Mouse (Mus musculus): Measurements from ENCODE around the gene Retreg1. TPM values are rescaled to one million over a fixed set of nuclear protein-coding genes. Genes with fewer than 3 reads are reported as not detected.
A peak's percentile ranks its signal among the peaks of the same experiment; 100 is the strongest.

Retreg1 gene
- polyA plus RNA-seq, 1 experiment = 32.8 TPM

- no peak overlapping the region for H3K4me3 ChIP-seq
- H3ac ChIP-seq (ENCODE audit: control insufficient read depth, insufficient read length) = no peak overlapping the region
- no peak for TF ChIP-seq REST (IDR thresholded peaks at IDR 0.05; ENCODE audit: insufficient read depth, insufficient read length)
- TF ChIP-seq USF1 (IDR thresholded peaks at IDR 0.05; ENCODE audit: low read depth) = no peak
- TF ChIP-seq MAX (IDR thresholded peaks at IDR 0.05; ENCODE audit: low read depth) = no peak
- no peak for TF ChIP-seq POLR2AphosphoS2 (IDR thresholded peaks at IDR 0.05; ENCODE audit: insufficient read length, low read depth)
- no peak for TF ChIP-seq TCF12 (IDR thresholded peaks at IDR 0.05; ENCODE audit: insufficient read depth, poor library complexity, severe bottlenecking)
- no peak for TF ChIP-seq TCF3 (IDR thresholded peaks at IDR 0.05; ENCODE audit: insufficient read length, low read depth)
- no peak for TF ChIP-seq E2F4 (IDR thresholded peaks at IDR 0.05; ENCODE audit: insufficient read depth)
- TF ChIP-seq CEBPB (IDR thresholded peaks at IDR 0.05; ENCODE audit: insufficient read depth, poor library complexity, severe bottlenecking) = no peak
- no peak for TF ChIP-seq SRF (IDR thresholded peaks at IDR 0.05; ENCODE audit: control insufficient read depth, insufficient read length, low read depth)
- no peak for TF ChIP-seq POLR2A (IDR thresholded peaks at IDR 0.05; ENCODE audit: insufficient read length, low read depth)
- TF ChIP-seq MYOG (IDR thresholded peaks at IDR 0.05; ENCODE audit: control insufficient read depth in 1 of 3, insufficient read depth in 1 of 3, insufficient read length in 2 of 3, low read depth in 2 of 3) = peak in 2 of 3 experiments; percentile 31 to 35
- peak in 1 of 3 experiments; percentile 30 for TF ChIP-seq MYOD1 (IDR thresholded peaks at IDR 0.05; ENCODE audit: control insufficient read depth in 1 of 3, insufficient read length in 2 of 3, low read depth in 2 of 3)
- H3K79me2 ChIP-seq (ENCODE audit: control insufficient read depth, insufficient read depth) = peaks cover 60% of the 10 kb centered on the region
- no peak overlapping the region for H3K4me2 ChIP-seq (ENCODE audit: low read depth)
- H3K36me3 ChIP-seq (ENCODE audit: control insufficient read depth, insufficient read depth) = no peaks in the 10 kb centered on the region
- no peaks in the 10 kb centered on the region for H3K27me3 ChIP-seq (ENCODE audit: control insufficient read depth, insufficient read depth, insufficient read length)
These were observed 105.6 kb downstream of the Retreg1 start for GRCm38 (mm10) chr15:25948257-25949223.

GRCm38 (mm10) chr15:25949696-25950095 is 106.7 kb downstream of the Retreg1 start:
- Histone ChIP-seq H3ac (ENCODE audit: control insufficient read depth, insufficient read length) (no peak overlapping the region), H3K36me3 (ENCODE audit: control insufficient read depth, insufficient read depth) (no peaks in the 10 kb centered on the region), H3K27me3 (ENCODE audit: control insufficient read depth, insufficient read depth, insufficient read length) (no peaks in the 10 kb centered on the region), H3K4me2 (ENCODE audit: low read depth) (no peak overlapping the region), H3K4me3 (no peak overlapping the region), H3K79me2 (ENCODE audit: control insufficient read depth, insufficient read depth) (peaks cover 59% of the 10 kb centered on the region)
- no peak for TF ChIP-seq USF1 (IDR thresholded peaks at IDR 0.05; ENCODE audit: low read depth)

GRCm38 (mm10) chr15:25950584-25950983 is 107.6 kb downstream of the Retreg1 start:
- H3ac ChIP-seq (ENCODE audit: control insufficient read depth, insufficient read length) = no peak overlapping the region
- H3K4me2 ChIP-seq (ENCODE audit: low read depth) = no peak overlapping the region
- peaks cover 59% of the 10 kb centered on the region for H3K79me2 ChIP-seq (ENCODE audit: control insufficient read depth, insufficient read depth)
- no peaks in the 10 kb centered on the region for H3K36me3 ChIP-seq (ENCODE audit: control insufficient read depth, insufficient read depth)
- H3K27me3 ChIP-seq (ENCODE audit: control insufficient read depth, insufficient read depth, insufficient read length) = no peaks in the 10 kb centered on the region
- no peak overlapping the region for H3K4me3 ChIP-seq
- TF ChIP-seq CEBPB (IDR thresholded peaks at IDR 0.05; ENCODE audit: insufficient read depth, poor library complexity, severe bottlenecking) (0 out of 2 replicates have a peak, but pooled peaks have one; percentile 10), USF1 (IDR thresholded peaks at IDR 0.05; ENCODE audit: low read depth) (no peak), MYOG (IDR thresholded peaks at IDR 0.05; ENCODE audit: control insufficient read depth in 1 of 3, insufficient read depth in 1 of 3, insufficient read length in 2 of 3, low read depth in 2 of 3) (no peak), POLR2AphosphoS2 (IDR thresholded peaks at IDR 0.05; ENCODE audit: insufficient read length, low read depth) (no peak), TCF12 (IDR thresholded peaks at IDR 0.05; ENCODE audit: insufficient read depth, poor library complexity, severe bottlenecking) (no peak)

- Histone ChIP-seq H3K4me3 (no peak overlapping the region), H3K79me2 (ENCODE audit: control insufficient read depth, insufficient read depth) (peaks cover 55% of the 10 kb centered on the region), H3K4me2 (ENCODE audit: low read depth) (no peak overlapping the region), H3ac (ENCODE audit: control insufficient read depth, insufficient read length) (no peak overlapping the region), H3K27me3 (ENCODE audit: control insufficient read depth, insufficient read depth, insufficient read length) (no peaks in the 10 kb centered on the region), H3K36me3 (ENCODE audit: control insufficient read depth, insufficient read depth) (no peaks in the 10 kb centered on the region)
- TF ChIP-seq POLR2A (IDR thresholded peaks at IDR 0.05; ENCODE audit: insufficient read length, low read depth) = no peak
- no peak for TF ChIP-seq MAX (IDR thresholded peaks at IDR 0.05; ENCODE audit: low read depth)
- no peak for TF ChIP-seq TCF3 (IDR thresholded peaks at IDR 0.05; ENCODE audit: insufficient read length, low read depth)
- TF ChIP-seq E2F4 (IDR thresholded peaks at IDR 0.05; ENCODE audit: insufficient read depth) = no peak
- no peak for TF ChIP-seq POLR2AphosphoS2 (IDR thresholded peaks at IDR 0.05; ENCODE audit: insufficient read length, low read depth)
- no peak for TF ChIP-seq SRF (IDR thresholded peaks at IDR 0.05; ENCODE audit: control insufficient read depth, insufficient read length, low read depth)
- no peak for TF ChIP-seq USF1 (IDR thresholded peaks at IDR 0.05; ENCODE audit: low read depth)
- no peak for TF ChIP-seq TCF12 (IDR thresholded peaks at IDR 0.05; ENCODE audit: insufficient read depth, poor library complexity, severe bottlenecking)
- no peak for TF ChIP-seq REST (IDR thresholded peaks at IDR 0.05; ENCODE audit: insufficient read depth, insufficient read length)
- TF ChIP-seq CEBPB (IDR thresholded peaks at IDR 0.05; ENCODE audit: insufficient read depth, poor library complexity, severe bottlenecking) = no peak
- no peak for TF ChIP-seq MYOG (IDR thresholded peaks at IDR 0.05; ENCODE audit: control insufficient read depth in 1 of 3, insufficient read depth in 1 of 3, insufficient read length in 2 of 3, low read depth in 2 of 3)
These were observed 108.1 kb downstream of the Retreg1 start for GRCm38 (mm10) chr15:25951037-25951436.

GRCm38 (mm10) chr15:25956001-25956400 is 113.0 kb downstream of the Retreg1 start:
- peaks cover 45% of the 10 kb centered on the region for H3K79me2 ChIP-seq (ENCODE audit: control insufficient read depth, insufficient read depth)
- H3K36me3 ChIP-seq (ENCODE audit: control insufficient read depth, insufficient read depth) = no peaks in the 10 kb centered on the region
- no peak overlapping the region for H3ac ChIP-seq (ENCODE audit: control insufficient read depth, insufficient read length)
- TF ChIP-seq POLR2A (IDR thresholded peaks at IDR 0.05; ENCODE audit: insufficient read length, low read depth) (no peak), CEBPB (IDR thresholded peaks at IDR 0.05; ENCODE audit: insufficient read depth, poor library complexity, severe bottlenecking) (no peak), REST (IDR thresholded peaks at IDR 0.05; ENCODE audit: insufficient read depth, insufficient read length) (no peak), MYOD1 (IDR thresholded peaks at IDR 0.05; ENCODE audit: control insufficient read depth in 1 of 3, insufficient read length in 2 of 3, low read depth in 2 of 3) (no peak), USF1 (IDR thresholded peaks at IDR 0.05; ENCODE audit: low read depth) (no peak), MAX (IDR thresholded peaks at IDR 0.05; ENCODE audit: low read depth) (no peak), E2F4 (IDR thresholded peaks at IDR 0.05; ENCODE audit: insufficient read depth) (no peak), SRF (IDR thresholded peaks at IDR 0.05; ENCODE audit: control insufficient read depth, insufficient read length, low read depth) (no peak), TCF3 (IDR thresholded peaks at IDR 0.05; ENCODE audit: insufficient read length, low read depth) (no peak), POLR2AphosphoS2 (IDR thresholded peaks at IDR 0.05; ENCODE audit: insufficient read length, low read depth) (no peak), MYOG (IDR thresholded peaks at IDR 0.05; ENCODE audit: control insufficient read depth in 1 of 3, insufficient read depth in 1 of 3, insufficient read length in 2 of 3, low read depth in 2 of 3) (no peak), TCF12 (IDR thresholded peaks at IDR 0.05; ENCODE audit: insufficient read depth, poor library complexity, severe bottlenecking) (no peak)
- H3K4me2 ChIP-seq (ENCODE audit: low read depth) = peak overlapping the region; percentile 65
- no peak overlapping the region for H3K4me3 ChIP-seq
- H3K27me3 ChIP-seq (ENCODE audit: control insufficient read depth, insufficient read depth, insufficient read length) = no peaks in the 10 kb centered on the region

All from myocyte (in vitro differentiated cells).